Mouse (Mus musculus): Measurements from ENCODE around the gene Ctbp1. TPM values are rescaled to one million over a fixed set of nuclear protein-coding genes. Genes with fewer than 3 reads are reported as not detected.

Gene Ctbp1
- 276 and 349 TPM in 2 replicates for polyA plus RNA-seq (2012; rRNA removed)

DNA sequence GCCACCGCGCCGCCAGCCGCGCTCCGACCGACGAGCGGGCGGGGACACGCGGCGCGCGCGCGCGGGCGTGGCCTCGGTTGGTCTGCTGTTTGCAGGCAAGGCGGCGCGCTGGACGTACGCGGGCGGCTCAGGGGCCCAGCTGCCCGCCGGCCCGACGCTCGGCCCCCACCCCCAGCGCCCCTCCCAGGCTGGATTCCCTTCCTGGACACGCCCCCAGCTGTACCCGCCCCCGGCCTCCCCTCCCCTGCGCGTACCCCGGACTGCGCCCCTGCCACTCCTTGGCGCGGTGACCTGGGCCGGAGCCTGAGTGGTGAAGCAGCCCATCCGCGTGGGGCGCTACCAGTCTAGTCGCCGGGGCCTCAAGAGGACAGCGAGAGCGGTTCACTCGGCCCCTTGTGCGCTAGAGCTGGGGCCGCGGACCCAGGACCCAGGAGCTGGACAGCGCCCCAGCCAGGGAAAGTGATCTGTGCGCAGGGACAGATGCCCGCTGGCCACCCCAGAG, at the start of gene Ctbp1:
TSS of gene Ctbp1 (minus strand) at position 42 of the 502 bp plus-strand sequence.
- DNase-seq (ENCODE audit: low read depth, low spot score) = peak; percentile 52
- WGBS = 1% methylated on average over 57 of the region's 57 CpGs

DNA sequence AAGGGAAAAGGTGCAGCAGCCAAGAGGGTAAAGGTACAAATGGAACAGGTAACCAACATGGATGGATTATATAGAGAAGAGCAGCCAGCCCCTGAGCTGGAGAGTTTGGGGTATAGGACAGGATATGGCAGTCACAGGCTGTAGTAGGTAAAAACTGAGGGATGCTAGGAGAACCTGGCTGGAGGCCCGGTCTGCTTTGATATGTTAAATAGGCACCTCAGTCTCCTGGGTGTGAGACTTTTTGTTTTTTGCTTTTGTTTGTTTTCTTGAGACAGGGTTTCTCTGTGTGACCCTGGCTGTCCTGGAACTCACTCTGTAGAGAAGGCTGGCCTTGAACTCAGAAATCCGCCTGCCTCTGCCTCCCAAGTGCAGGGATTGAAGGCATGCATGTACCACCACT, 49.7 kb upstream of the Ctbp1 start:
- no peak for DNase-seq (ENCODE audit: low read depth, low spot score)
- 47% methylated on average over 2 of the region's 2 CpGs for WGBS

DNA sequence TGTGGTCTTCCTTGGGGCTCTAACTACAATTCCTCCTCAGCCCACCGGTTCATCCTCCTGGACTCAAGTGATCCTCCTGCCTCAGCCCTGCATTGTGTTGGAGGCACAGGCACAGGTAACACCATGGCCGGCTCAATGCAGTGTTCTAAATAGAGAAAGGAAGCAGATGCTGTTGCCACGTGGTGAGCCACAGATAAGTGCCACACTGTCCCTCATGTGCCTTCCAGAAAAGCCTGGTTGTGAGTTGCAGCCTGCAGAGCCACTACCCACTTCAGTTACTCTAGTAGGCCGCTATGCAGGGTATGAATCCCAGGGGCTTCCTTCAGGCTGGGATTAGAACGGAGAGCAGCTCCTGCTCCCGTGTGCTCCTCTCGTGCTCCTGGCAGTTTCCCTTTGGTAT, 37.4 kb upstream of the Ctbp1 start:
- WGBS = 81% methylated on average over 7 of the region's 7 CpGs
- no peak for DNase-seq (ENCODE audit: low read depth, low spot score)

DNA sequence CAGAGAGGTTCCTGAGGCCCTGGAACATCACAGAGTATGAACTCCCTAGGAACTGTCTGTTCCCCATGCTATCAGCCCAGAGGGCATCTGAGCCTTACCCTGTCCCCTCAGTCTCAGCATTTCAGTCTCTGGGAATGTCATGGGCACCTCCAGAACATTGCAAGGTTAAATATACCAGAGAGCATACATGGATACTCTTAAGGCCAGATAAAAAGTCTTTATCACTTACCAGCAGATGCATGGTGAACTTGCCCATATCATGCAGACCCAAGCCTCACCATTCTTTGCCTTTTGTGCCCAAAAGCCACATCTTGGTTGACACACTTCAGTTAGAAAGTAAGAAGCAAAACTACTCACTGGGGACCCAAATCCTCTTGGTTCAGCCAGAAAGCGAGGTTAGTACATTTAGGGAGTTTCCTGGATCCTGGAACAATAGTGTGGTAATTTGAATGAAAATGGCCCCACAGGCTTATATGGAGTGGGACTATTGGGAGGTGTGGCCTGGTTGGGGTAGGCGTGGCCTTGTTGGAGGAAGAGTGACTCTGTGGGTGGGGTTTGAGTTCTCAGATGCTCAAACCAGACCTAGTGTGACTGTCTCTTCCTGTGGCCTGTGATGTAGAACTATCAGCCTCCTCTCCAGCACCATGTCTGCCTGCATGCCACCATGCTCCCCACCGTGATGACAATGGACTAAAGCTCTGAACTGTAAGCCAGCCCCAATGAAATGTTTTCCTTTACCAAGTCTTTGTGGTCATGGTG, 36.1 kb upstream of the Ctbp1 start:
- WGBS = 71% methylated on average over 3 of the region's 3 CpGs
- no peak for DNase-seq (ENCODE audit: low read depth, low spot score)

DNA sequence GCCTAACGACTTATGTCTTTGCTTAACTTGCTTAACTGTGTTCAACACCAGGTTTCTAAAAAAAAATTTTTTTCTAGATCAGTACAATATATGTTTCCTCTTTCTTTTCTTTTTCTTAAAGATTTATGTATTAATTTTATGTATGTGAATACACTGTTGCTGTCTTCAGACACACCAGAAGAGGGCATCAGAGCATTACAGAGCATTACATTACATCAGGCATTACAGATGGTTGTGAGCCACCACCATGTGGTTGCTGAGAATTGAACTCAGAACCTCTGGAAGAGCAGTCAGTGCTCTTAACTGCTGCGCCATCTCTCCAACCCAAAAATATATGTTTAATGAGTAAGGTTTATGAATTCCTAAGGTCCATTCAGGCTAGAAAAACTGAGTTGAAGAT, 27.0 kb upstream of the Ctbp1 start:
- no peak for DNase-seq (ENCODE audit: low read depth, low spot score)
- 81% methylated on average over 2 of the region's 2 CpGs for WGBS

DNA sequence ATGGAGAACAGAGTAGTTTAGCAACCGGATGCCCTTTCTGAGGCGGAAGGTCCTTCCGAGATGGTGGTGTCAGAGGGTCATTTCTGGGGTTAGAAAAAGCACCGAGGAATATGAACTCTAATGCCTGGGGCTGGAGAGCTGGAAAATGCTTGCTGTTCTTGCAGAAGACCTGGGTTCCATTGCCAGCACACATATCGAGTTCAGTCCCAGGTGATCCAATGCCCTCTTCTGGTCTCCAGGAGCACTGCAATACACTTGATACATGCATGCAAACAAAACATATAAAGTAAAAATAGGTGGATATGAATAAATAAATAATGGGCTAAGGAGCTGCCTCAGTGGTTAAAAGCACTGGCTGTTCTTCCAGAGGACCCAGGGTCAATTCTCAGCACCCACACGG, 22.4 kb upstream of the Ctbp1 start:
- no peak for DNase-seq (ENCODE audit: low read depth, low spot score)
- WGBS = 66% methylated on average over 6 of the region's 6 CpGs

DNA sequence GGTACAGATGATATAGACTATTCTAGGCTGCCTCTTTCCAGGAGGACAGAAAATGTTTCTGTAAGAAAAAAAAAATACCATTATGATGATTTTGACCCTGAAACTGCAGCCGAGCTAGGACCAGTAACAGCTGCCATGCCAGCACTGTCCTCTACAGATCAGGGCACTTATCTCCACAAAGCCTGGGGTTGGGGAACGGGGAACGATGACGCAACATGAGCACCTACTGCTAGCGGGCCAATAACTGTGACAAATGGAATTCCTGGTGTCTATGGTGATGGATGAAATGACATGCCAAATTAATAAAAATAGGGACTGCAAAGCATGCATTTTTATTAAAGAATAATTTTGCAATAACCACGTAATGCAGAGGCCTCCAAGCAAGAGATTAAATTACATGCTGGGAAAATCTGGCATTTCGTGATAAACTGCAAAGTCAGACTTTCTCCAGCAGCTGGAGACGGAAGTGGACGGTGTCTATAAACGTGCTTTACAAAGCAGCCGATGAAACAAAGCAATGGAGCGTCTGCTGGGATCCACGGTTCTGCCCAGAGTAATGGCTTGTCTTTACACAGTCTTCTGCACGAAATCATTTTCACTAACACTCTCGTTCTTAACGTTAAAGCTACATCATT, 19.1 kb upstream of the Ctbp1 start:
- no peak for DNase-seq (ENCODE audit: low read depth, low spot score)
- 50% methylated on average over 16 of the region's 16 CpGs for WGBS

DNA sequence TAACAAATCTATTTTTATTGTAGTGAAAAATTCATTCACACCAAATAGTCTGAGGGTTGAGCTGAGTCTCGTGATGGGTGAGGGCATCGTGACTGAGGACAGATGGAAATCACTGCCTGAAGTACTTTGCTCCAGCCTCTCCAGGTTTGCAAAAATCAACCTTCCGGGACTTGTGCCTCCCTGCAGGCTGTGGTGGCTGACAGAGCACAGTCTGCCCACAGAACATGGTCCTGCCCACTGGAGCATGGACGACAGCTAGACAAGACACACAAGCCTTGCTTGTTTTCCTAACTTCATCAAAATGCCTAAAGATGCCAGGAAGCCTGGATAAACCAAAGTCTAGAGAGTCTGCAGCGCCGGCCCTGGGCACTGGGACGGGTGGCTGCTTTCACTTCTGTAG, 9.2 kb upstream of the Ctbp1 start:
- WGBS = 51% methylated on average over 7 of the region's 7 CpGs
- no peak for DNase-seq (ENCODE audit: low read depth, low spot score)

DNA sequence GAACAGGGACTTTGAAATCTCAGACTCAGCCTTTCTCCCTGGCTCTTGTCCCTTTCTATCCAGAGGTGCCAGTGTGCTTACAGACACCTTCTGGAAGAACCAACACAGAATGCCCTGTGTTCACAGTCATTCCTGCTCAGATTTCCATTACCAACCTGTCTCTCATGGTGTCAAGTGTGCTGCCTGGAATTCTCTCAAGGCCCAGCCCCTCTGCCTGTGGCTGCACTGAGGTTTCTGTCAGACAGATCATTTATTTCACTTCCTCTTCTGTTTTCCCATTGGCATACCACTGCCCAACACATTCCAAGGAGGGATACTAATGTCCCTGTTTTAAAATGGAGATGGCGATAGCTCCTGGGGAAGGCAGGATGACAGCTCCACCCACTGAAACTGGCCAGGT, 6.6 kb upstream of the Ctbp1 start:
- no peak for DNase-seq (ENCODE audit: low read depth, low spot score)
- WGBS = 50% methylated on average over 1 of the region's 1 CpGs

DNA sequence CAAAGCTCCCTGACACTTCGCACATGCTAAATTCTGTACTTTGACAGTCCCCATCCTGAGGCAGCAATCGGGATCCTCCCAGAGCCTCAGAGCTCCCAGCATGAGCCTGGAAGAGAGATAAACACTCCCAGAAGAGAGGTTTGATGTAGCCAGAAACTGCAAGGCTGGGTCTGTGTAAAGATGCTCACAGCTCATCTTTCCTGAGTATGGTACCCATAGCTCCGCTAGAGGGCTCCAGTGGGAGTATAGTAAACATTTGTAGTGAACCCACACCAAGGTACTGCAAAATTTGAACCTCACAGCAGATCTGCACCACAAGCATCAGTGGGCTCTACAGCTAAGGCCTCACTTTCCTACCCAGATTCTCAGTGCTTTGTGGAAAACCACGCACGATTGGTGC, 4.2 kb upstream of the Ctbp1 start:
- DNase-seq (ENCODE audit: low read depth, low spot score) = no peak
- 58% methylated on average over 5 of the region's 5 CpGs for WGBS

DNA sequence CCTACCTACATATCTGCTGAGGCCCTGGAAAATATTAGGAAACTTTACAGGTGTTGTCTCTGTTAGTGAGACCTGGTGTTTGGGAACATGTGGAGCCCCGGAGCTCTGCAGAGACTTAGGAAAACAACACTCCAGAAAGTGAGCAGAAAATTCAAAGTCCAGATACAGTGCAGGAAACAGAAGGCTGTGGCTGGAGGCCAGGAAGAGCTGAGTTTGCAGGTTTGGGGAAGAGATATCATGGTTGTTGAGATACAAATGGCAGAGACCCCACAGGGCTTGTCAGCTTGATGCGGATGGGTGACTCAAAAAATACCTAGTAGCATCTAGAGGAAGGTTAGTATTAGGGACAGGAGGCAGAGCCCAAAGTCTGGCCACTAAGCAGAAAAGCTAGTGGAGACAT, 2.5 kb upstream of the Ctbp1 start:
- WGBS = 58% methylated on average over 2 of the region's 2 CpGs

DNA sequence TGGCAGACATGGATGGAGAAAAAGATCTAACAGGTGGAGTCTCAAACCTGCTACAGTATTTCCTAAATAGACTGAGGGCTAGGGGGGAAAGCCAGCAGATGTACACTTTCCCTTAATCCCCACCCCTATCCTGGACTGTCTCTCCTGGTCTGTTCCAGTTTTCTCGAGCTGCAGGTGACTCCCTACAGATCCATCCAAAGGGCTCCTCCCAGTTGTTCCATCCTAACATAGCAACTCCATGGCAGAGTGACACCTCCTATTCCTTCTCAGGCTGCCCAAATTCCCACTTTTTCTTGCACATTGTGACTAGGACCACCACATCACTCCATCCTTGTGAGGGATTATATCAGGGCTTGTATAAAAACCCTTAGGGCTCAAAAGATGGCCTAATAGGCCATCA, 960 bp upstream of the Ctbp1 start:
- 30% methylated on average over 1 of the region's 1 CpGs for WGBS
- DNase-seq (ENCODE audit: low read depth, low spot score) = no peak

More for the DNA sequence above, 2.5 kb upstream of the Ctbp1 start:
- no peak for DNase-seq (ENCODE audit: low read depth, low spot score)

DNA sequence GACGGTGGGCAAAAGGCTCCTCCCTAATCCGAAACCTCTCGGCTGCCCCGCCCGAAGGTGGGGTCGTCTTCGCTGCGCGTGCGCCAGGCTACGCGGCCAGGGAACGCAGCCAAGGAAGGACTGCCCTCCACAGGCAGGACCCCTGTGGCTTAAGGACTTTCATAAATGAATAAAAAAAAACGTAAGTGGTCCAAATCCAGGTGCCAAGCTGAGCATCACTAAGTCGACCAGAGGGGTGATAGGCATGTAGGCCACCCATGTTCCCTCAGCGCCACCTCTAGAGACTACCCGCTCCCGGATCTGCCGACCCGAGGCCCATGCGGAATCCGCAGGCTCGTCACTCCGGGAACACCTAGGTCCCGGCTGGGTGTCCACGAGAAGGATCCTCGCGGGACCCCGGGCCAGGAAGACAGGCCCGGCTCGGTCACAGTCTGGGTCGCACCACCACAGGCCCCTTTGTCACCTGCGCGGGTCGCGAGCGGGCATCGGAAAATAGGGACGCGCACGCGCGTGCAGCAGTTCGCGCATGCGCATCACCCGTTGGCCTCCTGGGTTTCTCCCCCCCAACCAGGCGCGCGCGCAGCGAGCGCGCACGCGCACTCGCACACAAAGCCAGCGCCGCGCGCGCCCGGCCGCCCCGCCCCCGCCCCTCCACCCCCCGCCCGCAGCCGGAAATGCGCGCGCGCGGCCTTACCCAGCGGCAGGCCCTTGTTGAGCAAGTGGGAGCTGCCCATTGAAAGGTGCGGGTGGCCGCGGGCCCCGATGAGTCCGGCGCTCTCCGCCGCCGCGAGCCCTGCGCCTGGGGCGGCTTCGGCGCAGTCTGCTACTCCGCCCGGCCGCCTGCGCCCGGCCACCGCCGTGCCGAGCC, 475 bp downstream of the Ctbp1 start:
- WGBS = under 1% methylated on average over 93 of the region's 97 CpGs
- peak; percentile 54 for DNase-seq (ENCODE audit: low read depth, low spot score)

DNA sequence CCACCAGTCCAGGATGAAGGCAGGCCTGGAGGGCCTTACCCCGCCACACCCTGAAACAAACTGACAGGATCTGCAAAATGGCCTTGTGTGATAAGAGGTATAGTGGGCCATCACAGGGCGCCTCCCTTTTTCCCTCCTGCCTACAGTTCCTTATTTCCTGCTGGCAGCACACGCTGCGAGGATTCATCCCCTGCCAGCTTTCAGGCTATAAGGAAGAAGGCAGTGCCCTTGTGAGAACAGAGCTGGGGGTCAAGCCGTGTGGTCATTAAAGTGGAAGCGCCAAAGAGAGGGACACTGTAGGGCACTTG, 1.1 kb downstream of the Ctbp1 start:
- WGBS = 3% methylated on average over 6 of the region's 6 CpGs
- peak; percentile 58 for DNase-seq (ENCODE audit: low read depth, low spot score)

DNA sequence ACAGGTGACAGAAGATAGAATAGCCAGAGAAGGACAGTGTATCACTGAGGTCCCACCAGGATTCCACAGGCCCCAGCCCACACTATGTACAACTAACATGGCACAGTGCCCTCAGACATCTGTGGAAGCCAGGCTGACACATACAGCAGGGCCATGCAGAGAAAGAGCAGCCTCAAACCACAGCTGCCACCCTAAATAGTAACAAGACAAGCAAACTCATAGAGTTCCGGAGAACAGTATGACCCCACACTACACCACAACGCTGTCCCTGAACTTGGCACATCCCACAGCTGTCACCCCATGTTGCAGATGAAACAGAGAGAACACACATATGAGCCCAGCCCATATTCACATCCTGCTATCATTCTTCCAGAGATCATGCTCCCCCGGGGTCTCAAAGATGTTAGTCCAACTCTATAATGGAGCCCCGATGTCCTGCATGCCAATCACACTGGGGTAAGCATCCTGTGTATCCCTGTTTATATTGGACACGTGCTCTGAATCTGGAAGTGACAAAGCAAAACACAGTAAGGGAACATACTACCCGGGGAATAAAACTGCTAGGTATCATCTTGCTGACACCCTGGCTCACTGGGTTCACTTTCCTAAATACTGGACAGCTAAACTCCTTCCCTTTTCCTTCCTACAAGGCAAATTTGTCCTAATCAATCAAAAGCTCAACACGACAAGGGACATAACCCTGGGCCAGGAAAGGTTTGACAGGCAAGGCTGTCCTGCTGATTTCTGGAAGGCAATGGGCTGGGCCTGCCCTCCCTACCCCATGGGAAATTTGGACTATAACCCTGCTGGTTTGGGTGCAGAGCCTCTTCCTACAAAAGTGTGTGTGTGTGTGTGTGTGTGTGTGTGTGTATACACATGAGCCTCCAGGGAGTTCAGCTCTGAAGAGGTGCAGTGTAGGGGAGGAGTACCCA, 1.7 kb downstream of the Ctbp1 start:
- DNase-seq (ENCODE audit: low read depth, low spot score) = no peak

DNA sequence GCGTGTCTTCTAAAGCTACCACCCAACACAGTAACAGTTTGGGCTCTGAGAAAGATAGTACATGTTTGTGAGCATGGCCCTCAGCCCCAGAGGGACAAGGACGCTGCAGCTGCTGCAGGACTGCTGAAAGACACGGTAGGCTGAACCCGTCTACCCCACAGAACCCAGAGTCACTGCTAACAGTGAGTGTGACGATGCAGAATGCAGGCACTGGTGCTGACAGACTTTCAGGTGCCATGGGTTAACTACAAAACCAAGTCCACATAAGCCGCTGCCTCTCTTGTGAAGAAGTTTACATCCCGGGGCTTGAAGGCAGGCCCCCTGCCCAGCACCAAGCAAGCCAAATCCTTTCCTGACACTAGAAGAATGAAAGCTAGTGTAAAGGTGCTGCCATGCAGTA, 2.6 kb downstream of the Ctbp1 start:
- 81% methylated on average over 7 of the region's 7 CpGs for WGBS
- no peak for DNase-seq (ENCODE audit: low read depth, low spot score)

More for the DNA sequence above, 1.7 kb downstream of the Ctbp1 start:
- WGBS = 47% methylated on average over 7 of the region's 7 CpGs

DNA sequence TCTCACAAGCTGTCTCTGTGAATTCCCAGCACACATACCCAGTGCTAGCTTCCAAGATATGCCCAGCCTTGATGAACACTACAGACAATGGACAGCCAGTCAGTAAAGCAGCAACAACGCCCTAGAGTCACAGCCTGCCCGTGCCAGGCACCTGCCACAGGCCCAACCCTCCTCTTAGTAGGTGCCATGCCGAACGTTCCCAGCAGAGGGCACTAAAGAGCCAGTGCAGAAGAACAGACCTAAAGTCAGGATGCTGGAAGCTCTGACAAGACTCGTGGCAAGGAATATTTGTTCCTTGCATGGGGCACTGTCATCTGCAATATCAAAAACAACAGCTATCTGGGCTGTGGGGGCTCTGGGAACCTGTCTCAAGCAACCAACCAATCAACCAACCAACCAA, 4.2 kb downstream of the Ctbp1 start:
- DNase-seq (ENCODE audit: low read depth, low spot score) = peak; percentile 77
- 2% methylated on average over 5 of the region's 5 CpGs for WGBS

DNA sequence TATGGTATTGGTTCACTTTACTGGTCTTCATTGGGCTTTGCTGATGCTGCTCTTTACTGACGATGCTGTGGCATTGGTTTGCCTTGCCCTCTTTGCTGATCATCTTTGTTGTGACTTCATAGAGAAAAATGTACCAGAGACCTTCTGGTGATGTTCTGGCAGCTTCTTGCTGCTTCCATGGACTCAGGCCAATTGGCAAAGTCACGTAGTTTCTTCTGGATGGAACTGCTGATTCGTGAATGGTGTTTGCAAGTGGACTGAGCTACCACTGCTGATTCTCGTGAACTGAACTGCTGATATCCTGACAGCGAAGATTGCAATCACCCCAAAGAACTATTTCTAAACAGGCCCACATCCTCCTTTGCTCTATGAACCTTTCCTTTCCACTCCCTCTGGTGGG, 20.4 kb downstream of the Ctbp1 start:
- WGBS = 72% methylated on average over 5 of the region's 5 CpGs
- no peak for DNase-seq (ENCODE audit: low read depth, low spot score)

DNA sequence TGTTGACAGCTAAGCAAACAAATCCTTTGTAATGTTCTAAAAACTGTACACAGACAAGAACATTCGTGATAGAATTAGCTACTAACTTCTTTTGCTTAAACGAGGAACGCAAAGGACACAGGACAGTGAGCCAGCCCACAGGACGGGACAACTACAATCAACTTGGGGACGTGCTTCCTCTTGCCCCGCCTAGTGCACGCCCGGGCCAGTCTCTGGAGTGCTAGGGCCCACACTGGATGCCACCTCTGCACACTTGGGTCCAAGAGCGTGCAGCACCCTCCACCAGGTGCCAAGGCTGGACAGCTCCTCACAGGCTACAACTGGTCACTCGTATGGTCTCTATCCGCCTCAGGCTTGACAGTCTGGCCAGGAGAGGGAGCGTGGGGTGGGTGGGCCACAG, 26.6 kb downstream of the Ctbp1 start:
- DNase-seq (ENCODE audit: low read depth, low spot score) = no peak
- WGBS = 60% methylated on average over 12 of the region's 12 CpGs
